Mouse (Mus musculus) myocyte (in vitro differentiated cells): ENCODE measurements at regions not wholly inside any gene's neighbourhood (a gene's known extent, or its start where the extent isn't known, plus 50 kb on each side); places are given as distances from the start of the nearest gene placed in this dataset.

Source experiments
- CEBPB ChIP-seq: IDR thresholded peaks from 2 replicates; pipeline ENCODE4 v1.6.1; 2011; ENCODE audit warnings: mild to moderate bottlenecking, moderate library complexity; ENCODE audit not compliant: poor library complexity, insufficient read depth, severe bottlenecking
- E2F4 ChIP-seq: IDR thresholded peaks from one replicate; pipeline ENCODE4 v1.6.1; 2011; ENCODE audit warnings: mild to moderate bottlenecking, control low read depth, moderate library complexity; ENCODE audit not compliant: insufficient read depth
- MAX ChIP-seq: IDR thresholded peaks from one replicate; pipeline ENCODE4 v1.6.1; 2011; ENCODE audit warnings: low read depth, mild to moderate bottlenecking, control low read depth
- MYOD1 ChIP-seq, 3 experiments: IDR thresholded peaks; one replicate each; pipeline ENCODE4 v1.6.1; 2011; ENCODE audit warnings: control low read depth in 2 of 3, low read depth in 2 of 3, mild to moderate bottlenecking in 2 of 3, moderate library complexity in 1 of 3; ENCODE audit not compliant: insufficient read length in 2 of 3, control insufficient read depth in 1 of 3
- MYOG ChIP-seq, 3 experiments: IDR thresholded peaks; one replicate each; pipeline ENCODE4 v1.6.1; 2011; ENCODE audit warnings: control low read depth in 2 of 3, low read depth in 2 of 3, mild to moderate bottlenecking in 2 of 3; ENCODE audit not compliant: insufficient read length in 2 of 3, control insufficient read depth in 1 of 3, insufficient read depth in 1 of 3
- POLR2A ChIP-seq: IDR thresholded peaks from one replicate; pipeline ENCODE4 v1.6.1; 2011; ENCODE audit warnings: low read depth, mild to moderate bottlenecking, control low read depth, moderate library complexity; ENCODE audit not compliant: insufficient read length
- SRF ChIP-seq: IDR thresholded peaks from one replicate; pipeline ENCODE4 v1.6.1; 2011; ENCODE audit warnings: low read depth; ENCODE audit not compliant: control insufficient read depth, insufficient read length
- TCF12 ChIP-seq: IDR thresholded peaks from one replicate; pipeline ENCODE4 v1.6.1; 2011; ENCODE audit warnings: mild to moderate bottlenecking, control low read depth; ENCODE audit not compliant: poor library complexity, insufficient read depth, severe bottlenecking
- USF1 ChIP-seq: IDR thresholded peaks from one replicate; pipeline ENCODE4 v1.6.1; 2011; ENCODE audit warnings: low read depth, mild to moderate bottlenecking, control low read depth, moderate library complexity

GRCm38 (mm10) chr13:72113942-72114341, 150.4 kb upstream of the Irx1 start:
- TF ChIP-seq CEBPB (no peak), POLR2A (no peak), MYOD1 (IDR thresholded peaks at IDR 0.05; ENCODE audit: control insufficient read depth in 1 of 3, insufficient read length in 2 of 3, low read depth in 2 of 3) (no peak), E2F4 (no peak), MYOG (IDR thresholded peaks at IDR 0.05; ENCODE audit: control insufficient read depth in 1 of 3, insufficient read depth in 1 of 3, insufficient read length in 2 of 3, low read depth in 2 of 3) (no peak), MAX (no peak), USF1 (no peak), TCF12 (no peak), SRF (no peak)
